Mouse (Mus musculus): Measurements from ENCODE around the gene 9530068E07Rik. TPM values are rescaled to one million over a fixed set of nuclear protein-coding genes. Genes with fewer than 3 reads are reported as not detected.
"Not testable (repeated sequence)": the region's sequence is repeated elsewhere in the genome, so short reads cannot be mapped to it uniquely, and the experiment has no call there.

Gene 9530068E07Rik
- polyA plus RNA-seq, 1 experiment from 2014 or later, result 89.2 TPM

GRCm38 (mm10) chr11:52354644-52355043, 41.6 kb upstream of the 9530068E07Rik start:
- 87% methylated on average over 5 of the region's 5 CpGs for WGBS
- Histone ChIP-seq H3K27me3 (replicated peaks; ENCODE audit: control insufficient read depth, insufficient read depth, low read length) (no peaks in the 10 kb centered on the region), H3K27ac (ENCODE audit: low read depth, low read length) (no peak overlapping the region), H3K4me1 (replicated peaks; ENCODE audit: control insufficient read depth, insufficient read depth, low read length) (0 out of 2 replicates have a peak, but pooled peaks cover under 1% of the 10 kb centered on the region), H3K9me3 (ENCODE audit: control insufficient read depth) (no peaks in the 10 kb centered on the region), H3K4me3 (ENCODE audit: low read depth, low read length) (no peak overlapping the region), H3K36me3 (ENCODE audit: control insufficient read depth, insufficient read depth) (no peaks in the 10 kb centered on the region), H3K4me2 (replicated peaks; ENCODE audit: low read depth) (no peak overlapping the region), H3K9ac (ENCODE audit: low read depth, low read length) (no peak overlapping the region)
- no peak for ATAC-seq
- TF ChIP-seq CTCF (IDR thresholded peaks at IDR 0.05; ENCODE audit: low read depth), result no peak

- Histone ChIP-seq H3K36me3 (ENCODE audit: control insufficient read depth, insufficient read depth) (no peaks in the 10 kb centered on the region), H3K9ac (ENCODE audit: low read depth, low read length) (no peak overlapping the region), H3K27ac (ENCODE audit: low read depth, low read length) (no peak overlapping the region), H3K4me2 (replicated peaks; ENCODE audit: low read depth) (no peak overlapping the region), H3K4me1 (replicated peaks; ENCODE audit: control insufficient read depth, insufficient read depth, low read length) (0 out of 2 replicates have a peak, but pooled peaks cover 5% of the 10 kb centered on the region), H3K4me3 (ENCODE audit: low read depth, low read length) (no peak overlapping the region), H3K9me3 (ENCODE audit: control insufficient read depth) (no peaks in the 10 kb centered on the region), H3K27me3 (replicated peaks; ENCODE audit: control insufficient read depth, insufficient read depth, low read length) (no peaks in the 10 kb centered on the region)
- ATAC-seq, result no peak
- WGBS, result 94% methylated on average over 1 of the region's 1 CpGs
- TF ChIP-seq CTCF (IDR thresholded peaks at IDR 0.05; ENCODE audit: low read depth), result peak; percentile 42; the same call in 1 of the 2 replicates
Observed at GRCm38 (mm10) chr11:52355601-52356000, 40.6 kb upstream of the 9530068E07Rik start.

- H3K9me3 ChIP-seq (ENCODE audit: control insufficient read depth); H3K36me3 ChIP-seq (ENCODE audit: control insufficient read depth, insufficient read depth); H3K27me3 ChIP-seq (replicated peaks; ENCODE audit: control insufficient read depth, insufficient read depth, low read length); H3K9ac ChIP-seq (ENCODE audit: low read depth, low read length); ATAC-seq; H3K4me1 ChIP-seq (replicated peaks; ENCODE audit: control insufficient read depth, insufficient read depth, low read length); H3K27ac ChIP-seq (ENCODE audit: low read depth, low read length); H3K4me2 ChIP-seq (replicated peaks; ENCODE audit: low read depth); H3K4me3 ChIP-seq (ENCODE audit: low read depth, low read length): not testable (repeated sequence)
- WGBS, result 74% methylated on average over 5 of the region's 5 CpGs
Observed at GRCm38 (mm10) chr11:52357091-52357490, 39.1 kb upstream of the 9530068E07Rik start.

- peak; percentile 20 for ATAC-seq
- 20% methylated on average over 4 of the region's 4 CpGs for WGBS
- Histone ChIP-seq H3K36me3 (ENCODE audit: control insufficient read depth, insufficient read depth) (no peaks in the 10 kb centered on the region), H3K9ac (ENCODE audit: low read depth, low read length) (no peak overlapping the region), H3K4me1 (replicated peaks; ENCODE audit: control insufficient read depth, insufficient read depth, low read length) (0 out of 2 replicates have a peak, but pooled peaks cover 5% of the 10 kb centered on the region), H3K4me2 (replicated peaks; ENCODE audit: low read depth) (peak overlapping the region; percentile 51), H3K9me3 (ENCODE audit: control insufficient read depth) (no peaks in the 10 kb centered on the region), H3K27me3 (replicated peaks; ENCODE audit: control insufficient read depth, insufficient read depth, low read length) (no peaks in the 10 kb centered on the region), H3K4me3 (ENCODE audit: low read depth, low read length) (peak overlapping the region; percentile 21), H3K27ac (ENCODE audit: low read depth, low read length) (peak overlapping the region; percentile 29; the same call in 1 of the 2 replicates)
- no peak for TF ChIP-seq CTCF (IDR thresholded peaks at IDR 0.05; ENCODE audit: low read depth)
Observed at GRCm38 (mm10) chr11:52358520-52358919, 37.7 kb upstream of the 9530068E07Rik start.

DNA sequence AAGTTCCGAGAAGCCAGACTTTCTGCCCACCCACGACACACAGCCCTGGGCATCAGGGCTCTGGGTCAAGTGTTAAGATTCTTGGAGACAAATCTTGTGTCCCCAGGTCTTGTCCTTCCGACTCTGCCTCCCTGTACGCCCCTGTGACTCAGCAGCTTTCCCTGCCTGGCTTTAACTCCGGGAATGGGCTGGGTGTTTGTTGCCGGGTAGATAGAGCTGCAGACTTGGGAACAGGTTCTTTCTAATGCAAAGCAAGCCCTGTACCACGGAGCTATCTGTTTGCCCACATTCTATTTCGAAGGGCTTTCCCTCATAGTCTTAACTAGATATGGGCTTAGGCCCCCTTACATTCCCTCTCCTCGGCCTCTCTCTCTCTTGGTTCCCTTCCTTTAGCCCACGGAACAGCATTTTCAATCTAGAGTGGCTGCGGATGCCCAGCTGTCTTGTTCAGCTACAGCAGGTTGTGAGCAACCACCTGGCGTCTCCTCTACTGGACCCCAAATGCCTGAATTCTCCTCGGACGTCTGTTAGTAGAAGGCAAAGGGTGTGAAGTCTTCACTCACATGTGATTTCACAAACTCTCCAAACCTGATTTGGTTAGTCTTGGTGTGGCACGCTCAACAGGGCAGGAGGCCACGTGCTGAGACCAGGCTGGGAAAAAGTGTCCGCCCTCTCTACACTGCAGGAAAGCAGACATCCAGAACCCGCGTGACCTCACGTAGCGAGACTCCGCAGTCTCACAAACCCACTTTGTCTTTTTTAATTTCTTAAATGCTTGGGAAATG, 36.4 kb upstream of the 9530068E07Rik start:
- H3K27me3 ChIP-seq (replicated peaks; ENCODE audit: control insufficient read depth, insufficient read depth, low read length), result no peaks in the 10 kb centered on the region
- WGBS, result 14% methylated on average over 22 of the region's 22 CpGs
- no peak for TF ChIP-seq CTCF (IDR thresholded peaks at IDR 0.05; ENCODE audit: low read depth)
- H3K9ac ChIP-seq (ENCODE audit: low read depth, low read length), result peak overlapping the region; percentile 97
- H3K36me3 ChIP-seq (ENCODE audit: control insufficient read depth, insufficient read depth), result no peaks in the 10 kb centered on the region
- 0 out of 2 replicates have a peak, but pooled peaks cover 10% of the 10 kb centered on the region for H3K4me1 ChIP-seq (replicated peaks; ENCODE audit: control insufficient read depth, insufficient read depth, low read length)
- H3K4me2 ChIP-seq (replicated peaks; ENCODE audit: low read depth), result peak overlapping the region; percentile 80
- peak overlapping the region; percentile 98 for H3K27ac ChIP-seq (ENCODE audit: low read depth, low read length)
- no peaks in the 10 kb centered on the region for H3K9me3 ChIP-seq (ENCODE audit: control insufficient read depth)
- H3K4me3 ChIP-seq (ENCODE audit: low read depth, low read length), result peak overlapping the region; percentile 94
- ATAC-seq, result peak; percentile 50

GRCm38 (mm10) chr11:52360471-52361277, 35.6 kb upstream of the 9530068E07Rik start, which contains the start of gene Vdac1:
Gene Vdac1 (plus strand): TSS chr11:52360860.
- H3K27ac ChIP-seq (ENCODE audit: low read depth, low read length), result peak within 1 kb of the TSS; percentile 98
- peak; percentile 89 for ATAC-seq
- peak within 1 kb of the TSS; percentile 94 for H3K4me3 ChIP-seq (ENCODE audit: low read depth, low read length)
- no peaks in the 10 kb centered on the region for H3K27me3 ChIP-seq (replicated peaks; ENCODE audit: control insufficient read depth, insufficient read depth, low read length)
- TF ChIP-seq CTCF (IDR thresholded peaks at IDR 0.05; ENCODE audit: low read depth), result no peak; the same call in 1 of the 2 replicates
- no peaks in the 10 kb centered on the region for H3K36me3 ChIP-seq (ENCODE audit: control insufficient read depth, insufficient read depth)
- no peaks in the 10 kb centered on the region for H3K9me3 ChIP-seq (ENCODE audit: control insufficient read depth)
- 0% methylated on average over 83 of the region's 84 CpGs for WGBS
- 0 out of 2 replicates have a peak, but pooled peaks cover 10% of the 10 kb centered on the region for H3K4me1 ChIP-seq (replicated peaks; ENCODE audit: control insufficient read depth, insufficient read depth, low read length)
- H3K9ac ChIP-seq (ENCODE audit: low read depth, low read length), result peak within 1 kb of the TSS; percentile 97
- peak within 1 kb of the TSS; percentile 80 for H3K4me2 ChIP-seq (replicated peaks; ENCODE audit: low read depth)
